Mouse (Mus musculus) bone marrow macrophage, adult 2 months (primary cell): ENCODE data around the gene Telo2.

Source experiments
- CTCF ChIP-seq: IDR thresholded peaks from 2 replicates; pipeline ENCODE4 v1.5.1; 2012; ENCODE audit warnings: low read depth, mild to moderate bottlenecking, low read length, moderate library complexity
- POLR2A ChIP-seq: IDR thresholded peaks from 2 replicates; pipeline ENCODE4 v1.6.1; 2012; ENCODE audit warnings: mild to moderate bottlenecking, low read depth, low read length, borderline replicate concordance

DNA sequence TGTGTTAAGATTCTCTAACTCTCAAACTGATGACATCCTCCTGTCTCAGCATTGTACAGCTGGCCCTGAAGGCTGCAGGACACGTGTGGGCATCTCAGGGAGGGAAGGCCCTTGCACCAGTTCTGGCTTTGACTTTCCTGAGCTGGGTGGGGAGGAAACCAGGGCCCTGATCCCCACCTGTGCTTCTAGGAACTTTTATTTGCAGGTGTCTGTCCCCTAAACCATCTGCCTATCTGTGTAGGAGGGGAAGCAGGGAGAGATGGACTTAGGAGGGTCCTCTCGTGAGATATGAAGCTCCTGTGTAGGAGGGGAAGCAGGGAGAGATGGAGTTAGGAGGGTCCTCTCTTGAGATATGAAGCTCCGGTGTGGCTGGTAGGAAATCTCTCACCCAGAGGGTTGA lies 32.9 kb downstream of the Telo2 start:
- no peak for TF ChIP-seq POLR2A
- no peak for TF ChIP-seq CTCF
